Mouse (Mus musculus): Measurements from ENCODE around the gene Gtf3a.

The Gtf3a gene

DNA sequence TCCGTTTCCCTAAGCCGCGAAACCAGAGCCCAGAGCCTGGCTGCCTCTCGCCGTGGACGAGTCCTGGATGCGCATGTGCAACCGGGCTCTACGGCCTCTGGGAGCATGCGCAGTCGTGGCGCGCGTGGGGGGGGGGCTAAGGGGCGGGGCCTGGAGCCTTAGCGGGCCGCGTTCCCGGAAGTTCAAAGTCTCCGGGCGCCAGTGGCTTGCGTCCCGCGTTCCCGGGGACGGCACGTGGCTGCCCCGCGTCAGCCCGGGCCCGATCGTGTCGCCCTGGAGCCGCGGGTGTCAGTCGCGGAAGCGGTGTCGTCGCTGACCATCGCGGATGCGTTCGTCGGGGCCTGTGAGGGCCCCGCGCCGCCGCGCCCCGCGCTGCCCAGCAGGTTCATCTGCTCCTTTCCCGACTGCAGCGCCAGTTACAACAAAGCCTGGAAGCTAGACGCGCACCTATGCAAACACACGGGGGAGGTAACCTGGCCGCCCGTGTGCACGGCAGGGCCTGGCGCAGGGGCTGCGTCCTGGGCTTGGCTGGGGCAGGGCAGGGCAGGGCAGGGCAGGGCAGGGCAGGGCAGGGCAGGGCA lies at the start of gene Gtf3a:
Gene Gtf3a (plus strand): TSS at position 150 of the 581 bp plus-strand sequence.
- in situ Hi-C loops (cut with MboI, MseI) = loop anchor here (10.0 kb wide), 1 partner anchor 346 kb away; no protein-coding TSS in a partner anchor

DNA sequence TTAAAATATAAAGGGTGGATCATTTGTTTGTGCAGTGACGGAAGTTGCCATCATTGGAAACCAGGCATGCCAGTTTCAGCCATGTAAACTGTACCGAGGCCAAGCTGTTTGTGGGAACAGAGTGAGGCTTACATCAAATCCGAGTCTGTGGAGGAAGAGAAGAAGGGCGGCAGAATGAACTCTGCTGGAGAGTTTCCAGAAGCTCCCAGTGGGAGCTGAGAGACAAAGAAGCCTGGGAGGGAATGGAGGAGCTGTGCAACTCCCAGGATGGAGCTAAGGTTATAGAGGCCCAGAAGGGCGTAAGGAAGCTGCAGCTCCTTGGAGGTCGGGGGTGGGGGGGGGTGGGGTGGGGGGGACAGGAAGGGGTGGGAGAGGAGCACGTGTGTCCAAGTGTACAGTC lies 48.1 kb upstream of the Gtf3a start:
- in situ Hi-C loops (cut with MboI, MseI) = loop anchor here (5.0 kb wide), 1 partner anchor 193 kb away; no protein-coding TSS in a partner anchor

DNA sequence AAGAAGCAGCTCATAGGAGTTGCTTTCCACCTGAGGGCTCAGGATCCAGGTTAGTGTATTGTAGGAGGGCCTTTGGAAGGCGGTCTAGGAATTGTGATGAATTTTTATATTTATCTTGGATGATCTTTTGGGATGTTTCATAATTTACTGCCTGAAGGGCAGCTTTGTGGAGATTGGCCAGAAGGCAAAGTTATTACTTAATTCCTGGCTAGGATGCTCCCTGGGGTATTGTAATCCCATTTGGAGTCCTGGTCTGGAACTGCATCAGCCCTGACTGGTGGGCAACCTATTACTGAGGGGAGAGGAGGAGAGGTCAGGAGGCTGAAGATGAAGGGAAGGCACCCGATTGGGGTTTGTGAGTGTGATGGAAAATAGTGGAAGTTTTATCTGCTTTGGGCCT lies 47.0 kb upstream of the Gtf3a start:
- in situ Hi-C loops (cut with MboI, MseI) = loop anchor here (5.0 kb wide), 1 partner anchor 194 kb away; no protein-coding TSS in a partner anchor

DNA sequence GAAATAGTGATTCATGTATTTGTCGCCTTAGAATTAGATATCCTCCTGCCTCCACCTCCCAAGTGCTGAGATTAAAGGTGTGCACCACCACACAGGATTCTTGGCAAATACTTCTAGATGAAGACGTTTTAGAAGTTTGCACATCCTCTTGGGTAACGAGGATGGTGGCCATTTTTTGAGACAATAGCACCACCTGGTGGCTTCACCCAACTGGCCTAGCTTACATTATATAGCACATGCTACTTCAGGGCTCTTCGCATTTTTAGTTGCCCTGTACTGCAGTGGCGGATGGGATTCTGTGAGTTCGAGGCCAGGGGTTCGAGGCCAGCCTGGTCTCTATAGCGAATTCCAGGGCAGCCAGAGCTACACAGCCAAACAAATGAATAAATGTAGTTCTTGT lies 44.1 kb upstream of the Gtf3a start:
- in situ Hi-C loops (cut with MboI, MseI) = loop anchor here (5.0 kb wide), 1 partner anchor 197 kb away; no protein-coding TSS in a partner anchor

DNA sequence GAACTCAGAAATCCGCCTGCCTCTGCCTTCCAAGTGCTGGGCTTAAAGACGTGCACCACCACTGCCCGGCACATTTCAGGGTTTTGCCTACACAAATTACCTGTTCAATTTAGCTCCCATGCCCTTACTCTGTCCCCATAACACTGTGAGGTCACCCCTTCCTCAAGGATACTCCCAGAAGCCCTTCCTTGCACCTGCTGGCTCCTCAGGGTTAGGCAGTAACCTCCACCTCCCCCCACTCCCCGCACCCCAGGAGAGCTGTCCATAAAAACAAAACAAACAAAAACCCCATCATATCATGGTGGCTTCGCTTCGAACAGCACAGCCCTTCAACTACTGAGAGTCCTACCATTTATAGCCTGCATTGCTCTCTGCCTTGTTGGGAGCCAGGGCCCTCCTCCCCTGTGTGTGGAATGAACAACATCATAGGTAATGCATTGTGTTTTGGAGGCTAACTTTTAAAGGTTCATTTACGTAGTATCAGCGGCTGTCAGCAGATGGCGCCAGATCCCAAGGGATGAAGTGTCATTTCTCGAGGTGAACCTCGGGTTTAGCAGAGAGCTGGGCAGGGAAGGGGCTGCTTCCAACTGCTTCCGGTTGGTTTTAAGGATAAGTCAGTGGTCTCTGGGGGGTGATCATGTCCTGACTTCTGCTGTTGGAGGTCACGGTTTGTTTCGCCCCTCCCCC lies 42.8 kb upstream of the Gtf3a start:
- in situ Hi-C loops (cut with MboI, MseI) = no loop called here

DNA sequence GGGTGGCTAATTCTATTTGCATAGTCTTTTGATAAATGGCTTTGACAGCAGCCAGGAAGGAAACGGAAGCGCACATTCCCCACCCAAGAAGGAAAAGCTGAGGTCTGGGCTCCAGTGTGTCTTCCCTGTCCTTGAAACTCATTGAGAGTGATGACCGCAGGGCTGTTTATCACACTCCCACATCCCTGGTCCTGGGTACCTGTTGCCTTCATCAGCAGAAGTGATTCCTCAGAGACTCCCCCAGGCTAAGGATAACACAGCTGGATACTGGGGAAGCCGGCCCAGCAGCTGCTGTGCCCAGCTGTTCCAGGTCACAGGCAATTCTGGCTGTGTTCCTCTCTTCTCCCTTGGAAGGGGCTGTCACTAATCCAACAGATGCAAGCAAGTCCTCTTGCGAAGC lies 40.9 kb upstream of the Gtf3a start:
- in situ Hi-C loops (cut with MboI, MseI) = no loop called here

DNA sequence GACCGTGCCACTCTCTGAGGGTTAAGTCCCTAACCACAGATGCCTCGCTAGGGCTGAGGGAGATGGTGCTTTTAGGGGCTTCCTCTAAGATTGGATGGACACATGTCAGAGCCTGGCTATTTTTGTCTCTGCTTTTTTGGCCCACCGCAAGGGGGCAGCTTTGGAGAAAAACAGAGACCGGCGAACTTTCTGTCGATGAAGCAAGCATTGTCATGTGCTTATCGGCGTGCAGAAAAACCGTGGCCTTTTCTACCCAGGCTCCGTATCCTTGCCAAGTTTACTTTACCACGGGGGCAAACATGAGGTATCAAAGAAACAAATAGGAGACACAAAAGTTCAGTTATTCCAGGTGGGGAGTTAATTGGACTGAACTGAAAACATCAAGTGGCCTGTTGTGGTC lies 39.8 kb upstream of the Gtf3a start:
- in situ Hi-C loops (cut with MboI, MseI) = no loop called here

DNA sequence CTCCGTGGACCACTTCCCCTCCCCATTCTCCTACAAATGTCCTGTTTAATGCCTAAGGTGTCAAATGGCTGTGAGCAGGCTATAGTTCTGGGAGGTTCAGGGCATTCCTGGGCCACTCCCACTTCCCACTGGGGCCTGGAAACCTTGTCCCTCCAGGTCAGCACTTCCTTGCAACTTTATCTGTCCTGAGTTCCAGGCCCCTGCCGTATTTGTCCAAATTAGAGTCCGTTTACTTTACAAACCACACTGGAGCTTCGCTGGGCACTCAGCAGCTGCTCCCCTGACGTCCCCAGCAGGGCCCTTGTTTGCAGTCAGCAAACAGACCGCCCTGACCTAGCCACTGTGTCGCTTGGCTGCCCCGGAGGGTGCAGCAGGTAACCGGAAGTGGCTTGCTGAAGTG lies 36.3 kb upstream of the Gtf3a start:
- in situ Hi-C loops (cut with MboI, MseI) = loop anchor here (5.0 to 10.0 kb wide), 2 partner anchors 323 to 410 kb away; partner anchors contain the start of gene Urad

DNA sequence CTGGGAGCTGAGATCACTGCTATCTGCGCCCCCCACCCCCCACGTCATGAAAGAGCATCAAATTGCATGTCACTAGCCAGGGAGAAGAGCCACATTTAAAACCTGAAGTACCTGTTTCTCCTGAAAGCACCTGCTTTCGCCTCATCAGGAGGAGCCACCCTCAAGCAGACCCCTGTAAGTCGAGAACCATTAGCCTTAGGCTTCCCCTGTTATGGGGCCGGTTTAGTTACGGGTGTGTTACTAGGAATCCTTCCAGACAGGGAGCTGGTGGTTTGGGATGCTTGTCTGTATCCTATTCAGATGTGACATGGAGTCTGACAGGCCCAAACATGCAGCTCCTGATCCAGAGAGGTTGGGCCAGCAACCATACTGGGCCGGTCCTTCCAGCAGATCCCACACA lies 35.1 kb upstream of the Gtf3a start:
- in situ Hi-C loops (cut with MboI, MseI) = loop anchor here (5.0 to 10.0 kb wide), 2 partner anchors 321 to 409 kb away; partner anchors contain the start of gene Urad

DNA sequence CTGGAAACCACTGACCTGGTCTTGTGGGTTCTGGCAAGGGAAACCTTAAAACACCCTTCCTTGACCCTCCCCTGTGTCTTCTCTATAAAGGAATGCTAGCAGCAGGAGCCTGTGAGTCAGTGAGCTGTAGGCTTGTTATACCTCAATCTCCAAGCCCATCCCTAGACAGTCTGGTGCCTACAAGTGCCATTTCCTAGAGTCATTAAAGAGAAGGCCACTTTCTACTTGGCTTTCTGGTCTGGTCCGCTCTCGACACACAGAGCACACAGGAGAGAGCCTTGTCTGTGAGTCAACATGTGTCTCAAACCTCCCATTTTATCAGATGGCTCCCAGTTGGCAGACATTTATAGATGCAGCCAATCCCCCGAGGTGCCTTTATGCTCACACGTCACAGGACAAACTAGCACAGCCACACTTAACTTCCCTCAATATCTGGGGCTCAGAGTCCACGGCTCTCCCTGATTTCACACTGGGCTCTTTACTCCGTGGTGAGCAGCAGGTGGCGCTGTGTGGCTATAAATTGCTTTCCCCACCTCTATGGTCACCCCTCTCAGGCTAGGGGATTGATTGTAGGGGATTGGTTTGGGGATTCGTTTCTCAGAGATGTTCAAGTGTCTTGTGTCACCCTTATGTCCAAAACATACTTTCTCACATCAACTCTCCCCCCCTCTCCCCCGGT lies 34.2 kb upstream of the Gtf3a start:
- in situ Hi-C loops (cut with MboI, MseI) = loop anchor here (5.0 to 10.0 kb wide), 2 partner anchors 321 to 408 kb away; partner anchors contain the start of gene Urad

DNA sequence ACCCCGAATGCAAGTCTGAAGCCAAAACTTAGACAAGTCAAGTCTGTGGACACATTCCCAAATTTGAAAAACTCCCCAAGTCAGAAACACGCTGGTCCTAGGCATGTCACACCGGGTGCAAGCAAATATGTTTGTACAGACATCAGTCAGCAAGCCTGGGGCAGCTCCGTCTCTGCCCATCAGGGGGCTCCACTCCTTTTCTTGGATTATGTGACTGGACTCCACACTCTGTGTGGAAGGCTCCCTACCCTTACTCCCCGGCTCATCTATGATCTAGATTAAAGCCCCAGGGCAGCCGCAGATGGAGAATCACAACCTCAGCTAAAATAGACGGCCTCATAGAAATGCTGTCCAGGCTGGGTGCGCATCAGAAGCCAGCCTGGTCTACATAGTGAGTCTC lies 32.2 kb upstream of the Gtf3a start:
- in situ Hi-C loops (cut with MboI, MseI) = loop anchor here (10.0 kb wide), 1 partner anchor 319 kb away; no protein-coding TSS in a partner anchor

DNA sequence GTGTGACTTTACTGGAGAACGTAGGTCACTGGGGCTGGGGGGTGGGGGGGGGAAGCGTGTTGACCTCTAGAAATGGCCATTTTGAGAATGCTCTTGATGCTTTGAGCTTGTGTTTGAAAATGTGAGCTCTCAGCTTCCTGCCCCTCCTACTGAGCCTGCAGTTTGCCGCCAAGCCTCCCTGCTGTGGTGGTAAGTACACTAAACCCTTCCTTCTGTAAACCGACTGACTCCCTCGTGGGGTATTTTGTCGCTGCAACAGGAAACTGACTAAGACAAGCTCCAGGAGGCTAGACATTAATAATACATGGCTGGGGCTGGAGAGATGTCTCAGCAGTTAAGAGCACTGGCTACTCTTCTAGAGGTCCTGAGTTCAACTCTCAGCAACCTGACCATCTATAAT lies 31.7 kb upstream of the Gtf3a start:
- in situ Hi-C loops (cut with MboI, MseI) = loop anchor here (10.0 kb wide), 1 partner anchor 318 kb away; no protein-coding TSS in a partner anchor

DNA sequence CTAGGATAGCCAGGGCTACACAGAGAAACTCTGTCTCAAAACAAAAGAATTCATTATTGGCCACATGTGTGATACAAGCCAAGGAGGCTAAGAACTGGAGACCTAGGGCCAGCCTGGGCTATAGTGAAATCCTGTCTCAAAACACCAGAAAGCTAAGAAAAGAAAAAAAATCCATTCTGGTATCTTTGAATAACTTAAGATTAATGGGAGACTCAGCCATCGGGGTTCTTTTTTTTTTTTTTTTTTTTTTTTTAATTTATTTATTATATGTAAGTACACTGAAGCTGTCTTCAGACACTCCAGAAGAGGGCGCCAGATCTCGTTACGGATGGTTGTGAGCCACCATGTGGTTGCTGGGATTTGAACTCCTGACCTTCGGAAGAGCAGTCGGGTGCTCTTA lies 31.1 kb upstream of the Gtf3a start:
- in situ Hi-C loops (cut with MboI, MseI) = loop anchor here (10.0 kb wide), 1 partner anchor 317 kb away; no protein-coding TSS in a partner anchor

DNA sequence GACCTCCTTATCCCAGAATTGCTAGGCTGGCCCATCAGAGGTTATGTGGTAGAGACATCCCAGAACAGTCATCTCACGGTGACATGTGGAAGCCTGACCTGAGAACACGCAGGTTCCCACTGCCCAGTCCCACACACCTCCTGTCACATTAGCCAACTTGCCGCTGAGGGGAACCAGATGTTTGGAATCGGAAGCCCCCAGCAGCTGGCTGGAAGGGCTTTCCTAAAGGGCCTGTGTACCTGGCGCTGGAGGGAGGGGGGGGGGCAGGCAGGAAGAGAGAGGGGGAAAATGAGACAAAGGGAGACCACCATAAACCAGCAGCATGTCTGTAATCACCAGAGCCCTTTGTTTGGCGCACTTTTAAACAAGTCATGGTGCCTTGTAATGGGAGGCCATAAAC lies 28.6 kb upstream of the Gtf3a start:
- in situ Hi-C loops (cut with MboI, MseI) = loop anchor here (10.0 kb wide), 1 partner anchor 315 kb away; no protein-coding TSS in a partner anchor

DNA sequence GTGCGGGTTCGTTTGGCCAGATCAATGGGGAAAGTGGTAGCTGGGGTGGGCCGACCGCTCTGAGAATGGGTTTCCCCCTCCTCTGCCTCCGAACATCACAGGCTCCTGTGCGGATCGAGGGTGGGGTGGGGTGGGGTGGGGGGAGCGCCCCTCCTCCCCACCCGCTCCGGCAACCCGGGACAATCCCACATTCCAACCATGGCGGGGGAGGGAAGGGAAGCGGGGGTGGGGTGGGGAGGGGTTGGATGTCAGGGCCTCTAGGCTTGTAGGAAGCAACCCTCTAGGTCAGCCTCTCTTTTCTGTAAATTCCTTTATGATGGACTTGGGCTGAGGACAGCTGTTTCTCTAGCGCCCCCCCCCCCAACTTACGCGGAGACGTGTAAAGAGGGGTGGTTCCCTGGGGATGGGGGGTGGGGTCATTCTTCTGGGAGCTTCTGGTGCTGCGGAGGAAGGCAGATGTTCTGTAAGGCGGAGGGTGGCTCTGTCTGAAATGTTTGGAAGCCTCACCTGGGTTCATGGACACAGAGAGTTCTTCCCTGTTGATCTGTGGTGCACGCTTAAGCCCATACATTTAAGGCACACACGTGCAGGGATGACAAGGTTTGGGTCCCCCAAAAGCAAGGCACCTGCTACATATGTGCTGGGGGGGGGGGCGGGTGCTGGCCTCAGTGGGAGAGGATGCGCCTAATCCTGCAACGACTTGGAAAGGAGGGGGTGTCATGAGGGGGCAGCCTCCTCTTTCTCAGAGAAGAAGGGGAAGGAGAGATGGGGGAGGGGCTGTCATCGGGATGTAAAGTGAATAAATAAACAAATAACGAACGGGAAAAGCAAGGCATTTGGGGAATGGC lies 27.9 kb upstream of the Gtf3a start:
- in situ Hi-C loops (cut with MboI, MseI) = no loop called here

DNA sequence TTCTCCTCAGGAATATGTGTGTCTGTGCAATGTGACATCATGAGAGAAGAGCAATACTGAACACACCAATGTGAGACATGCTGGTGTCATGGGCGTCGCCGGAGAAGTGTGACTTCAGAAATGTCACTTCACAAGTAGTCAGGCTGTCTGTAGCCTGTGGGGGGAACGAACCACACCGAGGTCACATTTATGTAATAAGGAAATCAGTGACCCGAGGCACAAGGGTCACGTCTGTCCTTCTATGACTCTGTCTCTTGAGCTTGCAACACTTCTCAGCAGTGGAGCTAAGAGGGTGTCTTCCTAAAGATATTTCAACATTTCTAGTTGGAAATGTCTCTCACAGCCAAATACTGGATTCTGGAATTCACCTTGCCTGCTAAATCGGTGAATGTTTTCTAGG lies 27.2 kb upstream of the Gtf3a start:
- in situ Hi-C loops (cut with MboI, MseI) = no loop called here

DNA sequence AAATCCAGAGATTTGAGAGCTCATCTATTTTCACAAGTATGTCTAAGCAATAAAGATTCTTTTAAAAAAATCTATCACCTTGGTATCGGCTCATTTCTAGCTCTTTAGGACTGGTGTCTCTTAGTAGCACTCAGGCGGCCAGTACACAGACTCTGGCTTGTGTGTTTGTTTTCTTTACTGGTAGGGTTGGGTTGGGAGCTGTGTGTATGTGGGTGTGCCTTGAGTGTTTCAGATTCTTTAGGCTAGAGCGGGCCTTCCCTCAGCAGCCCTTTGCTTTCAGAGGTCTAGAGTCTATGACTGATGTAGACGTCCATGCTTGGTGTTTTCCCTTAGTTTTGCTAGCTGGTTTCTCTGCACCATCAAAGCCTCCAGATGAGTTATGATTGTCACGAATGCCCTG lies 24.9 kb upstream of the Gtf3a start:
- in situ Hi-C loops (cut with MboI, MseI) = no loop called here

DNA sequence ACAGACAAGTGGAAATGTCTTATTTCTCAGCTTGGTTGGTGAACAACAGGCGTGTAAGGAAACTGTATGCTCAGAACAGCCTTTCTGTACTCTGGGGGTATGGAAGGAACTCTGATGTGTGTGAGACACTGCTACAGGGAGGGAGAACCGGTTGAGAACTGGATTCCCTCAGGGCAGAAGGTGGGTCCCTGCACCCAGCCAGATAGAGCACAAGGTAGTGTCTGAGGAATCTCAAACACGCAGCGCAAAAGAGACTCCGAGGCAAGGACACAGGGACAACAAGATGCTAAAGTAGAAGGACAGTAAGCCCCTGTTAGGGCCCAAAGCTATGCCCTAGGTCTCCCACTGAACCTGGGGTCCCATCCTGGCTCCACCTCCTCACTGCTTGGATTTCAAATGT lies 21.8 kb upstream of the Gtf3a start:
- in situ Hi-C loops (cut with MboI, MseI) = no loop called here

DNA sequence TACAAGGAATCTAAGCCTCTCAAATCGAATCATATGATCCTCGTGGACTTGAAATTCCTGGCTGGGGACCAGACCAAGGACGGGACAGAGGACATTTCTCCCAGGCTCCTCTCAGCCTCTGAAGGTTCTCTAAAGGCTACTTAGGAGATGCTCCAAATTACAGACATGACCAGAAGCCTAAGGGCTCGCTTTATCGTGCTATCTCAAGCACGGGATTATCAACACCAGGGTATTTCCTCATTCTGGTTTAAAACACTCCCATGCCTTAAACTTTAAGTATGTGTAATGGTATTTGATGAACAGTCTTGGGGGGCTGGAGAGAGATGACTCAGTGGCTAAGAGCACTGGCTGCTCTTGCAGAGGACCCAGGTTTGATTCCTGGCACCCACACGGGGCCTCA lies 17.0 kb upstream of the Gtf3a start:
- in situ Hi-C loops (cut with MboI, MseI) = no loop called here

DNA sequence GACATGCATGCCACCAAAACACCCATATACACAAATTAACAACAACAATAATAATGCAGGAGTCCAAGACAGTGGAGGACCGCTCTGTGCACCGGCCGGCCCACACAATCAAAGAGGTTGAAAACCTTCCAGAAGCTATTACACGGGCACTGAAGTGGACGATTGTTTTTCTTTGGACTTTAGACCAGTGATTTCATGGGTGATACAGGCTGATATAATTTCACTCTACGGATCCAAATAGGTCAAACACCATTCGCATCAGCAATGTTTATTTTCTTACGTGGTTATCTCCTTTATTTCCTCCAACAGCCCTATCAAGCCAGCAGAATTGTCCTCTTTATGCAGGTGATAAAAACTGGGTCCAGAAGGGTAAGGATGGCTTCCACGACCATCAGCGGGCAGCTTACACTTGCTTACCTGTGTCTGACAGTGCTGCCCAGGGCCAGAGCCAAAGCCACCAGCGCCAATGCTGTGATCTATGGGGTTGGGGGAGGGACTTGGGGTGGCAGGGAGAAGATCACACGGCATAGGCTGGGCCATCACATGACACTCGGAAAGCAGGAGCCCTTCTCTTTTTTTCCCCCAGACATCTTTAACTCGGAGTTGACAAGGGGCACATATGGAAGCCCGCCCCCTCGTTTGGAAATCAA lies 16.4 kb upstream of the Gtf3a start:
- in situ Hi-C loops (cut with MboI, MseI) = no loop called here

DNA sequence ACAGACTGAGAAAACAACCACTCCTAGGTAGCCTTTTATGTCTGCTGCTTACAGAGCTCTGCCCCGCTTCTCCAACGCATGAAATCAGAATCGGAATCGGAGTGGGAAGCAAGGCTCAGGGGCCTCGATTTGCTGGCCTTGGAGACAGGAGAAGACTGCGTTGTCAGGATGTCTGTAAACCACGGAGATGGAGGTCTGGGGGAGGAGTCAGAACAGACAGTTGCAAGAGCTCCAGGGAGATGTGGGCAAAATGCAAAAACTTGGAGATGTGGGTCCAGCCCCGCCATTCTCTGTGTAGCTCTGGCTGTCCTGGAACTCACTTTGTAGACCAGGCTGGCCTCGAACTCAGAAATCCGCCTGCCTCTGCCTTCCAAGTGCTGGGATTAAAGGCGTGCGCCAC lies 15.0 kb upstream of the Gtf3a start:
- in situ Hi-C loops (cut with MboI, MseI) = no loop called here

Data from regulatory T cell (primary cell).